Mouse (Mus musculus): ENCODE measurements at regions not wholly inside any gene's neighbourhood (a gene's known extent, or its start where the extent isn't known, plus 50 kb on each side); places are given as distances from the start of the nearest gene placed in this dataset.

DNA sequence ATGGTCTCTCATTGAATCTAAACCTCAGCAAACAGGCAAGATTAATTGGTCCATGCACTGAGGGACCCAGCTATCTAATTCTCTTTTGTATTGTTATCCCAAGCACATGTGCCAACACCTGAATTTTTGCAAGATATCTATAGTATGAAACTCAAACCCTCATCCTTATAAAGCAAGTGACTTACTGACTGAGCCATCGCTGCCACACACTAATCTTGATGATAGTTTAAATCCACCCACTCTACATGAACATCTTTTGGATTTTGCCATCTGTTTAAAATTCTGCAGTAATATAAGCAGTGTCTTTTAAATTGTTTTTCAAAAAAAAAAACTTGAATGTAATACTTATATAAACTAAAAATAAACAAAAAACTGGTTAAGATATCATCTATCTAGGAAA is 280.9 kb downstream of the Pcdh10 start:
- H3K27ac ChIP-seq, result peak overlapping the region; percentile 67
- DNase-seq (ENCODE audit: extremely low spot score in 1 of 2, low spot score in 2 of 2), result no peak
- no peak for TF ChIP-seq CTCF (IDR thresholded peaks at IDR 0.05)
- no peak overlapping the region for H3K4me3 ChIP-seq
- intact Hi-C loops (cut with DNase I), result no loop called here

DNA sequence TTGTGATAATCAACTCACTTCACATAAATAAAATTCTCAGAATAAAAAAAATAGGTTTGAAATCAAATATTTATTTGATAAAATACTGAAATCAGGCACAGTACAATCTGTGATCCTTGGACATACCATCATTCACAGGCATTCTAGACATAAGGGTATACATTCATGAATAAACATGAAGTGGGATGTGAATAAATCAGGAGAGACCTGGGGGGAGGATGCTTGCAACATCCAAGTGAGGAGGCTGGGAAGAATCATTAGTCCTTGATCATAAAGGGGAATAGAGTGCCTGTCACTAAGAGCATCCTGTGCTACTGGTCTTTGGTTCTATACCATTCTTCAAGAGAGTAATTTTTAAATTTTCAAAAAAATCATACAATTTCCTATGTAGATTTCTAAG is 292.2 kb downstream of the Pcdh10 start:
- Histone ChIP-seq H3K4me3 (no peak overlapping the region), H3K27ac (no peak overlapping the region)
- TF ChIP-seq CTCF (IDR thresholded peaks at IDR 0.05), result no peak
- DNase-seq (ENCODE audit: extremely low spot score in 1 of 2, low spot score in 2 of 2), result no peak
- intact Hi-C loops (cut with DNase I), result no loop called here

DNA sequence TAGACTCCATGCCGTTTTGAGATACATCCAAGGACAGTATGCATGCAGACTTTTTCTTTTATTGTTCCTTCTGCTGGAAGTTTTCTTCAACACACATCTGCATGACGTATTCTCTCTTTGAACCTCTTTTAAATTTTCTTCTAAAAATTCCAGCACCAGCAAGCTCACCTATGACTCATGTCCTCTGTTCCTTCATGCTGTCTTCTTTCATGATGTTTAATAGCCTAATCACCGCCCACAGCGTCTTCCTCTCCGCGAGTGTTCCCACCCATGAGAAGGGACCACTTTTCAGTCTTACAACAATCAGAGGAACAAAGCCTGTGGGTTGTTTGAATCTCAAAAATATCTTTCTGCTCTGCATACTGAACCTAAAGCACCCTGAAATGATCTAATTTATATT is 299.5 kb downstream of the Pcdh10 start:
- Histone ChIP-seq H3K4me3 (no peak overlapping the region), H3K27ac (no peak overlapping the region)
- TF ChIP-seq CTCF (IDR thresholded peaks at IDR 0.05), result no peak
- no peak for DNase-seq (ENCODE audit: extremely low spot score in 1 of 2, low spot score in 2 of 2)
- intact Hi-C loops (cut with DNase I), result no loop called here

DNA sequence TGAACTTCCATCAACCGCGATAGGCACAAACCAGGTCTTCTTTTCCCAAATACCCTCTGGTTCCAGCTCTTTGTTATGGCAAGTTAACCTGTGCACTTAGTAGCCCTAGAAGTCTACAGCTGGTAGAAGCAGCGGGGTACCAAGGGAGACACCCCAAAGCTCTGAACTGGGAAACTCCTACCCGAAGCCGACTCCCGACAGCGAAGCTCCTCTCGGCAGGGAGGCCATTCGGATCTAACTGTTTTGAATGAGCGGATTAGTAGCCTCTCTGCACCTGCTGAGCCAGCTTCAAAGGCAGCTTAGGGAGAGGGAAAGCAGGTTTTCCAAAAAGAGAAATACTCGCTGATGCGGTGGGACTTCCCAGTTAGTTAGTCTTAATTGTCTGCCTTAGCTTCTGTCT is 303.2 kb downstream of the Pcdh10 start:
- Histone ChIP-seq H3K27ac (no peak overlapping the region), H3K4me3 (no peak overlapping the region)
- no peak for TF ChIP-seq CTCF (IDR thresholded peaks at IDR 0.05)
- intact Hi-C loops (cut with DNase I), result no loop called here
- DNase-seq (ENCODE audit: extremely low spot score in 1 of 2, low spot score in 2 of 2), result no peak

DNA sequence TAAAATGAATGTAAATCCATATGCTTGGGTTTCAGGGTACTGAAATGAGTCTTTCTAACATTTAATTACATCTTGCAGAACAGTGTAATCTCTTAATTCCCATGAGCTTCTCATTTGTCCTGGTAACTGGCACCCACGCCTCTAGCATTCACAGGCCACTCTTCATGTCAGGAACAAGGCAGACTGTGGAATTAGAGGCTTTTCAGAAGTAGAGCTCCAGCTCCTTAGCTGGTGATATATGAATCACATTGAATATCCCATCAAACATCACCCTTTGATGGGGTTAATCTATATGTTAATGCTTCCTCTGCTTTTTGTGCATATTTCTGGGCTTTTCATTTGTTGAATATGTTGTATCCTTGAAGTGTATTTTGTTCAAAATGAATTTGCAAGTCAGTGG is 329.7 kb downstream of the Pcdh10 start:
- Histone ChIP-seq H3K27ac (no peak overlapping the region), H3K4me3 (no peak overlapping the region)
- DNase-seq (ENCODE audit: extremely low spot score in 1 of 2, low spot score in 2 of 2), result no peak
- TF ChIP-seq CTCF (IDR thresholded peaks at IDR 0.05), result no peak
- intact Hi-C loops (cut with DNase I), result no loop called here
